Mouse (Mus musculus): ENCODE data around the gene Mepce.

DNA sequence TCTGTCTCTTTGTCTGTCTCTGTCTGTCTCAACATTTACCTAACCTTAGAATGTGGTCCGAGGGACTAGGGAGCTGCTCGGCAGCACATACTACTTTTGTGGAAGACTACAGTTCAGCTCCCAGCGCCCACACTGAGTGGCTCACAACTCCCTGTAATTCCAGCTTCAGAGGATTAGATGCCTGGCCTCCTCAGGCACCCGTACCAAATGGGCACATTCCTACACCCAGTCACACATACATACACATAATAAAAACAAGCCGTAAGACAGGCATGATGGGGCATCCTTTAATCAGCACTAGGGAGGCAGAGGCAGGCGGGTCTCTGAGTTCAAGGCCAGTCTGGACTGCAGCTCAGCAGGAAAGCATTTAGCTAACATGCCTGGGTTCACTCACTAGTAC lies 44.6 kb downstream of the Mepce start:
- TF ChIP-seq ZNF384 (IDR thresholded peaks at IDR 0.05; ENCODE audit: low read depth, low read length): no peak
- TF ChIP-seq MAFK (IDR thresholded peaks at IDR 0.05; ENCODE audit: insufficient read depth, low read depth, low read length): no peak

Measured in ES-E14 (cell line).